In the genomic region with DNA sequence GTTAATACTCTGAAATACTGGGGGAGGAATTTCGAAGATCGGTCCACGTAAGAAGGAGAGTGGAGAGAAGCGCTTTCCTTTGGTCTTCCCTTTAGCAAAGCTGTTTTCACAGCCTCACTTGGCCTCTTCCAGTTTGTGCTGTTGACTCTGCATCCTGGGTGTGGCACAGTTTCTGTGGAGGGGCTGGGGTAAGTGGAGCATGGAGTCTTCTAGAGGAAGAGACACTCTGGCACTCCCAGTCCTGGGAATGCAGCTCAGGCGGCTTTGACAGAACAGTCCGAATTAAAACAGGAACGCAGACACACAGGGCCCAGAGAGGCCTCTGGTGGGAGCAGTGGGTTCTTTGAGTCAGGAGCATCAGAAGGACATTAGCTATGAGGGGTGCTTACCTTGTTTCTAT, we compare ENCODE assay signal across 17 mouse cellular contexts.
"Had no signal": no experiment of that assay in that cellular context is flagged by ENCODE, and none has a peak within 500 bp of the region (broad histone marks: within the 10 kb centered on the region; RNA-seq: fewer than 3 reads in every experiment).

No protein-coding gene starts in this region.

- DNase-seq: kidney, adult 18-20 months; left cerebral cortex, postnatal 4 days; liver, embryonic 13.5 days; lung, adult 2 months; right cerebral cortex, adult 18-20 months; right cerebral cortex, postnatal 14 days; spleen, adult 18-20 months; thymus, postnatal 25 days had no signal

- H3K27ac ChIP-seq: kidney, postnatal 0 days; liver, embryonic 13.5 days; macrophage; midbrain, embryonic 12.5 days; midbrain, embryonic 15.5 days; neural tube, embryonic 12.5 days; neural tube, embryonic 15.5 days; stomach, embryonic 15.5 days had no signal

- H3K4me1 ChIP-seq: liver, embryonic 13.5 days; midbrain, embryonic 12.5 days; midbrain, embryonic 15.5 days; neural tube, embryonic 12.5 days; neural tube, embryonic 15.5 days; stomach, embryonic 15.5 days had no signal

- H3K27me3 ChIP-seq: liver, embryonic 13.5 days; midbrain, embryonic 12.5 days; midbrain, embryonic 15.5 days; neural tube, embryonic 12.5 days; neural tube, embryonic 15.5 days; stomach, embryonic 15.5 days had no signal

- H3K9me3 ChIP-seq: liver, embryonic 13.5 days; midbrain, embryonic 12.5 days; midbrain, embryonic 15.5 days; neural tube, embryonic 12.5 days; neural tube, embryonic 15.5 days; stomach, embryonic 15.5 days had no signal

- H3K4me3 ChIP-seq: liver, embryonic 13.5 days; midbrain, embryonic 12.5 days; midbrain, embryonic 15.5 days; neural tube, embryonic 12.5 days; neural tube, embryonic 15.5 days; stomach, embryonic 15.5 days had no signal

- ATAC-seq: inflammation-experienced regulatory T-cells, adult 6 months; intestine, embryonic 16.5 days; midbrain, embryonic 15.5 days had no signal

- H3K36me3 ChIP-seq: liver, embryonic 13.5 days; midbrain, embryonic 12.5 days; midbrain, embryonic 15.5 days; neural tube, embryonic 12.5 days; neural tube, embryonic 15.5 days; stomach, embryonic 15.5 days had no signal

- H3K9ac ChIP-seq: liver, embryonic 13.5 days; midbrain, embryonic 12.5 days; midbrain, embryonic 15.5 days; neural tube, embryonic 12.5 days; neural tube, embryonic 15.5 days; stomach, embryonic 15.5 days had no signal

- H3K4me2 ChIP-seq: liver, embryonic 13.5 days; midbrain, embryonic 12.5 days; midbrain, embryonic 15.5 days; neural tube, embryonic 12.5 days; neural tube, embryonic 15.5 days; stomach, embryonic 15.5 days had no signal
